Mouse (Mus musculus) midbrain, postnatal 0 days (tissue): ENCODE data around the gene Usp21. TPM values are rescaled to one million over a fixed set of nuclear protein-coding genes. Genes with fewer than 3 reads are reported as not detected.
"Not testable (repeated sequence)": the region's sequence is repeated elsewhere in the genome, so short reads cannot be mapped to it uniquely, and the experiment has no call there.

Source experiments
- ATAC-seq: fragments of 200-750 bp; cut with Nextera tagmentation; 2 replicates; pipeline ENCODE4 v1.8.0; 2017; ENCODE audit warnings: moderate number of reproducible peaks, mild to moderate bottlenecking, moderate TSS enrichment, moderate library complexity; ENCODE audit not compliant: low FRiP score
- DNase-seq: peaks from one replicate; pipeline ENCODE4 v3.0.0-alpha.2; 2015; ENCODE audit warnings: low spot score
- H3K27ac ChIP-seq: fragments of 300-500 bp; sonication (generic); 2 replicates; pipeline ENCODE4 v1.5.1; 2014; ENCODE audit warnings: low read depth, mild to moderate bottlenecking, low read length, mixed read lengths
- H3K27me3 ChIP-seq: fragments of 300-500 bp; sonication (generic); 2 replicates; pipeline ENCODE4 v1.6.1; 2014; ENCODE audit warnings: low read length, control low read depth, mixed read lengths; ENCODE audit not compliant: insufficient read depth
- H3K36me3 ChIP-seq: fragments of 300-500 bp; sonication (generic); 2 replicates; pipeline ENCODE4 v1.6.1; 2014; ENCODE audit warnings: low read length, control low read depth, mixed read lengths; ENCODE audit not compliant: insufficient read depth
- H3K4me1 ChIP-seq: fragments of 300-500 bp; sonication (generic); 2 replicates; pipeline ENCODE4 v1.6.1; 2014; ENCODE audit warnings: mild to moderate bottlenecking, control low read depth, antibody characterized with exemption, low read length, mixed read lengths; ENCODE audit not compliant: insufficient read depth
- H3K4me2 ChIP-seq: fragments of 300-500 bp; sonication (generic); 2 replicates; pipeline ENCODE4 v1.6.1; 2014; ENCODE audit warnings: low read depth, mild to moderate bottlenecking, low read length, mixed read lengths; ENCODE audit not compliant: poor library complexity, severe bottlenecking
- H3K4me3 ChIP-seq: fragments of 300-500 bp; sonication (generic); 2 replicates; pipeline ENCODE4 v1.5.1; 2014; ENCODE audit warnings: low read depth, mild to moderate bottlenecking, low read length, moderate library complexity
- H3K9ac ChIP-seq: fragments of 300-500 bp; sonication (generic); replicated peaks from 2 replicates; pipeline ENCODE4 v1.6.1; 2014; ENCODE audit warnings: mild to moderate bottlenecking, low read length, moderate library complexity, mixed read lengths; ENCODE audit not compliant: poor library complexity, severe bottlenecking
- H3K9me3 ChIP-seq: fragments of 300-500 bp; sonication (generic); 2 replicates; pipeline ENCODE4 v1.6.1; 2016; ENCODE audit warnings: low read length, control low read depth
- CTCF ChIP-seq: IDR thresholded peaks from 2 replicates; pipeline ENCODE4 v1.5.1; 2016; ENCODE audit warnings: antibody characterized with exemption, mild to moderate bottlenecking
- WGBS: fragments of 180-500 bp; shearing (Covaris S2); extraction: QIAGEN DNeasy Blood & Tissue Kit; methylation state at CpG from one replicate; pipeline ENCODE4 v1.1.7; 2014; 5-methylcytosine and 5-hydroxymethylcytosine counted together
- polyA plus RNA-seq: library from polyadenylated mRNA; unstranded; fragments of >200 nt; fragmentation: Nextera tagmentation; extraction: Ambion mirVana; gene quantifications from 2 replicates; pipeline ENCODE4 v1.2.1, GENCODE M21; 2015
- total RNA-seq: library from RNA; depleted of rRNA; stranded (reverse); fragments of >200 nt; gene quantifications from 2 replicates; pipeline ENCODE4 v1.2.3, GENCODE M21; 2014

Usp21 gene
- total and polyA plus RNA-seq, 2 experiments from 2014 or later: 65.9 to 82.6 TPM

- Histone ChIP-seq H3K9ac (no peak overlapping the region), H3K36me3 (peaks cover 12% of the 10 kb centered on the region; the same call in 1 of the 2 replicates), H3K27ac (no peak overlapping the region), H3K4me1 (peaks cover 6% of the 10 kb centered on the region; the same call in 1 of the 2 replicates), H3K27me3 (no peaks in the 10 kb centered on the region), H3K9me3 (no peaks in the 10 kb centered on the region), H3K4me3 (no peak overlapping the region), H3K4me2 (no peak overlapping the region)
- no peak for TF ChIP-seq CTCF
- ATAC-seq (no peak), DNase-seq (no peak)
- WGBS: 93% methylated on average over 8 of the region's 8 CpGs
These were observed 42.4 kb downstream of the Usp21 start for GRCm38 (mm10) chr1:171245353-171245752.

- H3K4me2 ChIP-seq, H3K27me3 ChIP-seq, H3K4me3 ChIP-seq, ATAC-seq, H3K4me1 ChIP-seq, H3K9me3 ChIP-seq, H3K27ac ChIP-seq, H3K9ac ChIP-seq, DNase-seq: not testable (repeated sequence)
- peaks cover 40% of the 10 kb centered on the region for H3K36me3 ChIP-seq
- 86% methylated on average over 12 of the region's 12 CpGs for WGBS
These were observed 45.8 kb downstream of the Usp21 start for GRCm38 (mm10) chr1:171241952-171242351.

GRCm38 (mm10) chr1:171240911-171241310 lies 46.9 kb downstream of the Usp21 start:
- Histone ChIP-seq H3K36me3 (peaks cover 49% of the 10 kb centered on the region), H3K4me1 (no peaks in the 10 kb centered on the region), H3K4me2 (no peak overlapping the region), H3K9ac (no peak overlapping the region), H3K27me3 (no peaks in the 10 kb centered on the region), H3K4me3 (no peak overlapping the region), H3K9me3 (no peaks in the 10 kb centered on the region), H3K27ac (no peak overlapping the region)
- 95% methylated on average over 10 of the region's 10 CpGs for WGBS
- ATAC-seq (no peak), DNase-seq (no peak)
- TF ChIP-seq CTCF: no peak

GRCm38 (mm10) chr1:171239992-171240744 lies 47.6 kb downstream of the Usp21 start:
- DNase-seq (no peak), ATAC-seq (no peak)
- Histone ChIP-seq H3K4me1 (no peaks in the 10 kb centered on the region), H3K4me2 (no peak overlapping the region), H3K4me3 (no peak overlapping the region), H3K27ac (no peak overlapping the region), H3K9ac (no peak overlapping the region), H3K9me3 (no peaks in the 10 kb centered on the region), H3K36me3 (peaks cover 55% of the 10 kb centered on the region), H3K27me3 (no peaks in the 10 kb centered on the region)
- TF ChIP-seq CTCF: no peak
- 86% methylated on average over 15 of the region's 15 CpGs for WGBS

GRCm38 (mm10) chr1:171238463-171238862 lies 49.3 kb downstream of the Usp21 start:
- H3K36me3 ChIP-seq: peaks cover 69% of the 10 kb centered on the region
- 67% methylated on average over 14 of the region's 14 CpGs for WGBS

GRCm38 (mm10) chr1:171237438-171237837 lies 50.4 kb downstream of the Usp21 start:
- no peaks in the 10 kb centered on the region for H3K4me1 ChIP-seq
- H3K36me3 ChIP-seq: peaks cover 68% of the 10 kb centered on the region
- no peaks in the 10 kb centered on the region for H3K9me3 ChIP-seq
- DNase-seq (no peak), ATAC-seq (no peak)
- no peaks in the 10 kb centered on the region for H3K27me3 ChIP-seq
- TF ChIP-seq CTCF: no peak
- H3K9ac ChIP-seq: no peak overlapping the region
- H3K27ac ChIP-seq: no peak overlapping the region
- no peak overlapping the region for H3K4me3 ChIP-seq
- H3K4me2 ChIP-seq: no peak overlapping the region
- WGBS: 84% methylated on average over 6 of the region's 6 CpGs

More at GRCm38 (mm10) chr1:171238463-171238862, 49.3 kb downstream of the Usp21 start:
- no peak overlapping the region for H3K9ac ChIP-seq
- no peaks in the 10 kb centered on the region for H3K4me1 ChIP-seq
- no peak overlapping the region for H3K4me2 ChIP-seq
- H3K27me3 ChIP-seq: no peaks in the 10 kb centered on the region
- no peak for ATAC-seq
- no peak overlapping the region for H3K4me3 ChIP-seq
- no peaks in the 10 kb centered on the region for H3K9me3 ChIP-seq
- no peak overlapping the region for H3K27ac ChIP-seq
- TF ChIP-seq CTCF: peak; percentile 79
- DNase-seq: peak; percentile 57
